Mouse (Mus musculus) C2C12 (cell line): ENCODE results near the gene Sco2. TPM values are rescaled to one million over a fixed set of nuclear protein-coding genes. Genes with fewer than 3 reads are reported as not detected.

Source experiments
- H3K27me3 ChIP-seq: one replicate; pipeline ENCODE4 v1.6.1; 2011; ENCODE audit not compliant: control insufficient read depth, insufficient read depth, insufficient read length
- H3K36me3 ChIP-seq: one replicate; pipeline ENCODE4 v1.6.1; 2011; ENCODE audit not compliant: control insufficient read depth, insufficient read depth
- H3K4me3 ChIP-seq: one replicate; pipeline ENCODE4 v1.5.1; 2011; ENCODE audit warnings: mild to moderate bottlenecking, control low read depth; ENCODE audit not compliant: poor library complexity, insufficient read depth, severe bottlenecking
- H3K79me2 ChIP-seq: one replicate; pipeline ENCODE4 v1.6.1; 2011; ENCODE audit not compliant: control insufficient read depth, insufficient read depth
- H3K79me3 ChIP-seq: one replicate; pipeline ENCODE4 v1.6.1; 2011; ENCODE audit warnings: low read depth, control low read depth
- H3ac ChIP-seq: one replicate; pipeline ENCODE3; 2011; ENCODE audit warnings: low read depth; ENCODE audit not compliant: control insufficient read depth, insufficient read length
- CEBPB ChIP-seq: IDR thresholded peaks from one replicate; pipeline ENCODE4 v1.6.1; 2011; ENCODE audit warnings: low read depth, mild to moderate bottlenecking, control low read depth, moderate library complexity
- CTCF ChIP-seq: IDR thresholded peaks from one replicate; pipeline ENCODE4 v1.5.1; 2011; ENCODE audit not compliant: control insufficient read depth, insufficient read depth, insufficient read length
- FOSL1 ChIP-seq: IDR thresholded peaks from one replicate; pipeline ENCODE4 v1.8.0; 2011; ENCODE audit warnings: mild to moderate bottlenecking, low read length; ENCODE audit not compliant: poor library complexity, insufficient read depth, severe bottlenecking
- MAX ChIP-seq: IDR thresholded peaks from one replicate; pipeline ENCODE4 v1.6.1; 2011; ENCODE audit warnings: mild to moderate bottlenecking, control low read depth
- MYOD1 ChIP-seq: IDR thresholded peaks from one replicate; pipeline ENCODE4 v1.6.1; 2011; ENCODE audit warnings: low read depth; ENCODE audit not compliant: control insufficient read depth, insufficient read length
- MYOG ChIP-seq: IDR thresholded peaks from one replicate; pipeline ENCODE4 v1.6.1; 2011; ENCODE audit not compliant: control insufficient read depth, insufficient read length; ENCODE audit errors: extremely low read depth
- USF1 ChIP-seq: IDR thresholded peaks from one replicate; pipeline ENCODE4 v1.6.1; 2011; ENCODE audit warnings: low read depth, mild to moderate bottlenecking, control low read depth, moderate library complexity
- polyA plus RNA-seq: library from polyadenylated mRNA; unstranded; fragments of >200 nt; fragmentation: generic; extraction: Trizol; gene quantifications from one replicate; pipeline ENCODE4 v1.2.1, GENCODE M21; 2012; ENCODE audit warnings: missing spikeins

Sco2 gene
- polyA plus RNA-seq, 1 experiment, result 47.6 TPM

- Histone ChIP-seq H3K4me3 (no peak overlapping the region), H3K79me3 (no peaks in the 10 kb centered on the region), H3K27me3 (peaks cover 19% of the 10 kb centered on the region), H3K36me3 (no peaks in the 10 kb centered on the region), H3ac (no peak overlapping the region), H3K79me2 (no peaks in the 10 kb centered on the region)
- TF ChIP-seq CEBPB (no peak), FOSL1 (no peak), MYOD1 (no peak), MAX (no peak), USF1 (peak; percentile 33), MYOG (no peak), CTCF (no peak)
Measured at GRCm38 (mm10) chr15:89404831-89405623, 31.4 kb upstream of the Sco2 start.

GRCm38 (mm10) chr15:89402471-89402870 lies 28.8 kb upstream of the Sco2 start:
- TF ChIP-seq MYOD1, result no peak
- TF ChIP-seq CEBPB, result no peak
- no peak for TF ChIP-seq MAX
- no peak for TF ChIP-seq FOSL1
- TF ChIP-seq CTCF, result no peak
- TF ChIP-seq MYOG, result no peak
- TF ChIP-seq USF1, result no peak
- Histone ChIP-seq H3K79me2 (no peaks in the 10 kb centered on the region), H3K79me3 (no peaks in the 10 kb centered on the region), H3K4me3 (no peak overlapping the region), H3K36me3 (no peaks in the 10 kb centered on the region), H3K27me3 (peaks cover 29% of the 10 kb centered on the region), H3ac (no peak overlapping the region)

GRCm38 (mm10) chr15:89399716-89400115 lies 26.1 kb upstream of the Sco2 start:
- H3K79me3 ChIP-seq, result no peaks in the 10 kb centered on the region
- peaks cover 36% of the 10 kb centered on the region for H3K27me3 ChIP-seq
- TF ChIP-seq FOSL1 (no peak), CTCF (no peak), MYOD1 (no peak), MYOG (no peak), USF1 (no peak), CEBPB (no peak), MAX (no peak)
- H3ac ChIP-seq, result no peak overlapping the region
- no peaks in the 10 kb centered on the region for H3K79me2 ChIP-seq
- H3K4me3 ChIP-seq, result no peak overlapping the region
- H3K36me3 ChIP-seq, result no peaks in the 10 kb centered on the region

GRCm38 (mm10) chr15:89398146-89398545 lies 24.5 kb upstream of the Sco2 start:
- Histone ChIP-seq H3ac (no peak overlapping the region), H3K4me3 (no peak overlapping the region), H3K27me3 (peaks cover 31% of the 10 kb centered on the region), H3K36me3 (no peaks in the 10 kb centered on the region), H3K79me2 (no peaks in the 10 kb centered on the region), H3K79me3 (no peaks in the 10 kb centered on the region)
- TF ChIP-seq CEBPB, result no peak
- TF ChIP-seq USF1, result no peak
- TF ChIP-seq MYOG, result no peak
- TF ChIP-seq MYOD1, result no peak
- no peak for TF ChIP-seq MAX
- no peak for TF ChIP-seq CTCF
- TF ChIP-seq FOSL1, result no peak

GRCm38 (mm10) chr15:89396883-89397282 lies 23.2 kb upstream of the Sco2 start:
- H3K27me3 ChIP-seq, result peaks cover 39% of the 10 kb centered on the region
- H3K79me3 ChIP-seq, result no peaks in the 10 kb centered on the region
- no peak overlapping the region for H3K4me3 ChIP-seq
- no peak overlapping the region for H3ac ChIP-seq
- no peaks in the 10 kb centered on the region for H3K36me3 ChIP-seq
- H3K79me2 ChIP-seq, result no peaks in the 10 kb centered on the region
- TF ChIP-seq MAX, result no peak

GRCm38 (mm10) chr15:89390081-89390480 lies 16.4 kb upstream of the Sco2 start:
- TF ChIP-seq CTCF, result no peak
- no peak for TF ChIP-seq MAX
- no peak for TF ChIP-seq USF1
- TF ChIP-seq CEBPB, result no peak
- TF ChIP-seq MYOG, result no peak
- TF ChIP-seq MYOD1, result no peak
- TF ChIP-seq FOSL1, result no peak
- no peak overlapping the region for H3K4me3 ChIP-seq
- H3K27me3 ChIP-seq, result peaks cover 75% of the 10 kb centered on the region

More at GRCm38 (mm10) chr15:89390081-89390480, 16.4 kb upstream of the Sco2 start:
- H3K36me3 ChIP-seq, result no peaks in the 10 kb centered on the region
- H3ac ChIP-seq, result no peak overlapping the region
- H3K79me3 ChIP-seq, result no peaks in the 10 kb centered on the region
- H3K79me2 ChIP-seq, result no peaks in the 10 kb centered on the region
